Mouse (Mus musculus) kidney, embryonic 15.5 days (tissue): ENCODE measurements around the gene Naglu. TPM values are rescaled to one million over a fixed set of nuclear protein-coding genes. Genes with fewer than 3 reads are reported as not detected.

ENCODE experiments used
- ATAC-seq: fragments of 200-750 bp; cut with Nextera tagmentation; replicated peaks from 2 replicates; pipeline ENCODE4 v1.8.0; 2017; ENCODE audit warnings: moderate TSS enrichment; ENCODE audit not compliant: low FRiP score
- H3K27ac ChIP-seq: fragments of 300-500 bp; sonication (generic); 2 replicates; pipeline ENCODE4 v1.5.1; 2015; ENCODE audit warnings: mild to moderate bottlenecking, inconsistent platforms
- H3K27me3 ChIP-seq: fragments of 300-500 bp; sonication (generic); 2 replicates; pipeline ENCODE4 v1.6.1; 2015; ENCODE audit warnings: inconsistent platforms
- H3K36me3 ChIP-seq: fragments of 300-500 bp; sonication (generic); 2 replicates; pipeline ENCODE4 v1.6.1; 2015; ENCODE audit warnings: inconsistent platforms
- H3K4me1 ChIP-seq: fragments of 300-500 bp; sonication (generic); 2 replicates; pipeline ENCODE4 v1.6.1; 2015; ENCODE audit warnings: inconsistent platforms
- H3K4me2 ChIP-seq: fragments of 300-500 bp; sonication (generic); 2 replicates; pipeline ENCODE4 v1.6.1; 2015; ENCODE audit warnings: moderate library complexity, mild to moderate bottlenecking, inconsistent platforms
- H3K4me3 ChIP-seq: fragments of 300-500 bp; sonication (generic); replicated peaks from 2 replicates; pipeline ENCODE4 v1.5.1; 2015; ENCODE audit warnings: mild to moderate bottlenecking, inconsistent platforms
- H3K9ac ChIP-seq: fragments of 300-500 bp; sonication (generic); 2 replicates; pipeline ENCODE4 v1.6.1; 2015; ENCODE audit warnings: mild to moderate bottlenecking, inconsistent platforms
- H3K9me3 ChIP-seq: fragments of 300-500 bp; sonication (generic); replicated peaks from 2 replicates; pipeline ENCODE4 v1.6.1; 2016; ENCODE audit warnings: inconsistent platforms
- WGBS: fragments of 180-500 bp; shearing (Covaris S2); methylation state at CpG from one replicate; pipeline ENCODE4 v1.1.7; 2015; ENCODE audit warnings: mixed read lengths; 5-methylcytosine and 5-hydroxymethylcytosine counted together
- polyA plus RNA-seq: library from polyadenylated mRNA; unstranded; fragments of >200 nt; fragmentation: Nextera tagmentation; extraction: Ambion mirVana; gene quantifications from 2 replicates; pipeline ENCODE4 v1.2.1, GENCODE M21; 2015

The Naglu gene
- polyA plus RNA-seq, 1 experiment from 2014 or later = 16.8 TPM

DNA sequence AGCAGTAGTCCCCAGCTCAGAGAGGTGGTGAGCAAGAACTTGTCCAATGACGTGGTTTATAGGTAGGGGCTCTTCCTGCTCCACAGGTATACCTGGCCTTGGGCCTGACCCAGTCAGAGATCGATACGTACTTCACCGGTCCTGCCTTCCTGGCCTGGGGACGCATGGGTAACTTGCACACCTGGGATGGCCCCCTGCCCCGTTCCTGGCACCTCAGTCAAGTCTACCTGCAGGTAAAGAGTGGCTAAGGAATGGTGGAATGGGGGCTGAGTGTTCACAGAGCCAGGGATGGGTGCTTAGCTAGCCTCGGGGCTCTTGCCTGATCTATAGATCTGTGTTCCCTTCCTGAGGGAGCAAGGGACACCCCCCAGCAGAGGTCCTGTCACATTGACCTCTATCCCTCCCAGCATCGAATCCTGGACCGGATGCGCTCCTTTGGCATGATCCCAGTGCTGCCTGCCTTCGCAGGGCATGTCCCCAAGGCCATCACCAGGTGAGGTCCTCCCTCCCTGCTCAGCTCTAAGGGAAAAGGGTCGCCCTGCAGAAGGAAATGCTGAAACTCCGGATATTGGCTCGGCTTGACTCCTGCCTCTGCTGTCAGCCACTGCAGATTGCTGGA lies 2.1 kb downstream of the Naglu start:
- Histone ChIP-seq H3K27ac (no peak overlapping the region), H3K36me3 (0 out of 2 replicates have a peak, but pooled peaks cover 5% of the 10 kb centered on the region), H3K4me1 (peaks cover 20% of the 10 kb centered on the region), H3K9me3 (no peaks in the 10 kb centered on the region), H3K27me3 (peaks cover 18% of the 10 kb centered on the region), H3K9ac (no peak overlapping the region), H3K4me2 (no peak overlapping the region), H3K4me3 (no peak overlapping the region)
- WGBS = 73% methylated on average over 14 of the region's 14 CpGs
- ATAC-seq = no peak

DNA sequence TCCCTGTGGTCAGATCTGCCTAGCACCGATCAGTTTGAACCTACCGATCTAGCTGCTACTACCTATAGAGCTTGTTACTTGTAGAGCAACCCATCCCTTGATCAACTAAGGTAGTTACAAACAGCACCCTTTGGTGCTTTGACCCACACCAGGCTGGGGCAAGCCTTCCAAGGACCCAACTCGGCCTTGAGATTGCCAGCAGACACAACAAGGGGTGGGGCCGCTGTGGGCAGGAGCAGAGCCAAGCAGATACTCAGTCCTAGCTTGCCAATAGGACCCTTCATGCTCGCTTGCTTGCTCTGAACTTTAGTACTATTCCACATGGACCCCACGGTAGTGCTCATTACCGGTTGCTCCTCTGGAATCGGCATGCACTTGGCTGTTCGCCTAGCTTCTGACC lies 8.3 kb downstream of the Naglu start, which contains the start of gene Hsd17b1:
Gene Hsd17b1 (plus strand): TSS at position 291 of the 400 bp plus-strand sequence.
- no peak within 1 kb of the TSS; the same call in 1 of the 2 replicates for H3K4me2 ChIP-seq
- no peak within 1 kb of the TSS for H3K4me3 ChIP-seq

DNA sequence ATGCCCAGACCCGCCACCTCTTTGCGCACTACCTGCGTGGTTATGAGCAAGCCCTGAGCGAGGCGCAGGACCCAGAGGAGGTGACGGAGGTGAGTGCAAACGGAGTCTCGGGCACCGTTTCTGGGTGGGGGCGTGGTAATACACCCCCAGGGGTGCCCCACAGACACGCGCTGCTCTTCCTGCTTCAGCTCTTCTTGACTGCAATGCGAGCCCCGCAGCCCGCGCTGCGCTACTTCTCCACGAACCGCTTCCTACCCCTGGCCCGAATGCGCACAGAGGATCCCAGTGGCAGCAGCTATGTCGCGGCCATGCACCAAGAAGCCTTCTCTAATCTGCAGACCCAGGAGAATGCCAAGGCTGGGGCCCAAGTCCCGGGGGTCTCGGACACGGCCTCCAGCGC lies 9.9 kb downstream of the Naglu start:
- 4% methylated on average over 27 of the region's 27 CpGs for WGBS
- no peak for ATAC-seq
- H3K4me2 ChIP-seq = peak overlapping the region; percentile 43
- H3K4me3 ChIP-seq = peak overlapping the region; percentile 24
- H3K4me1 ChIP-seq = peaks cover 33% of the 10 kb centered on the region
- H3K27me3 ChIP-seq = peaks cover 53% of the 10 kb centered on the region
- H3K9ac ChIP-seq = no peak overlapping the region
- H3K9me3 ChIP-seq = no peaks in the 10 kb centered on the region
- no peak overlapping the region for H3K27ac ChIP-seq
- 0 out of 2 replicates have a peak, but pooled peaks cover 10% of the 10 kb centered on the region for H3K36me3 ChIP-seq

More for the DNA sequence above, 8.3 kb downstream of the Naglu start, which contains the start of gene Hsd17b1:
- 72% methylated on average over 9 of the region's 9 CpGs for WGBS
- H3K27ac ChIP-seq = no peak within 1 kb of the TSS
- no peak within 1 kb of the TSS for H3K9ac ChIP-seq
- 0 out of 2 replicates have a peak, but pooled peaks cover 8% of the 10 kb centered on the region for H3K36me3 ChIP-seq
- no peaks in the 10 kb centered on the region for H3K9me3 ChIP-seq
- peaks cover 23% of the 10 kb centered on the region for H3K4me1 ChIP-seq
- H3K27me3 ChIP-seq = peaks cover 53% of the 10 kb centered on the region
- no peak for ATAC-seq

- H3K9me3 ChIP-seq = no peaks in the 10 kb centered on the region
- no peak overlapping the region for H3K4me2 ChIP-seq
- no peak overlapping the region for H3K4me3 ChIP-seq
- peaks cover 15% of the 10 kb centered on the region; the same call in 1 of the 2 replicates for H3K36me3 ChIP-seq
- no peak overlapping the region for H3K9ac ChIP-seq
- H3K4me1 ChIP-seq = peaks cover 34% of the 10 kb centered on the region
- H3K27me3 ChIP-seq = peaks cover 53% of the 10 kb centered on the region
- ATAC-seq = no peak
- WGBS = 70% methylated on average over 5 of the region's 5 CpGs
- H3K27ac ChIP-seq = no peak overlapping the region
Measured at GRCm38 (mm10) chr11:101080421-101080820, 10.6 kb downstream of the Naglu start.

DNA sequence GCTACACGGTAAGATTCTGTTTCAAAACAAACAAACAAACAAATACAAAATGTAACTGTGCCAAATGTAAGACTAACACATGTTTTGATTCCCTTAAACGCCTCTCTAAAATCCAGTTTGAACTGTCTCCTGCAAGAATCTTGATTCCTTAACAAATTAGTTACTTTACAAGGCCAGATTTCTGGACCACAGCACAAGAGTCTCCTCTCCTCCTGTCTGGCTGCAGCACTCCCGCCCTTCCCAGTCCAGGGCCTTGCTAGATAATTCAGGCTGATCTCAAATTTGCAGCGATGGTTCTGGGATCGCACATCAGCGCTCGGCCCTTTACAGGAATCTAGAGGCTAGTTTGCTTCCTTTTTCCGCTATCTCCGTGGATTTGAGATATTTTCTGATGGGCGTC lies 11.8 kb downstream of the Naglu start:
- no peak for ATAC-seq
- WGBS = 6% methylated on average over 10 of the region's 10 CpGs

DNA sequence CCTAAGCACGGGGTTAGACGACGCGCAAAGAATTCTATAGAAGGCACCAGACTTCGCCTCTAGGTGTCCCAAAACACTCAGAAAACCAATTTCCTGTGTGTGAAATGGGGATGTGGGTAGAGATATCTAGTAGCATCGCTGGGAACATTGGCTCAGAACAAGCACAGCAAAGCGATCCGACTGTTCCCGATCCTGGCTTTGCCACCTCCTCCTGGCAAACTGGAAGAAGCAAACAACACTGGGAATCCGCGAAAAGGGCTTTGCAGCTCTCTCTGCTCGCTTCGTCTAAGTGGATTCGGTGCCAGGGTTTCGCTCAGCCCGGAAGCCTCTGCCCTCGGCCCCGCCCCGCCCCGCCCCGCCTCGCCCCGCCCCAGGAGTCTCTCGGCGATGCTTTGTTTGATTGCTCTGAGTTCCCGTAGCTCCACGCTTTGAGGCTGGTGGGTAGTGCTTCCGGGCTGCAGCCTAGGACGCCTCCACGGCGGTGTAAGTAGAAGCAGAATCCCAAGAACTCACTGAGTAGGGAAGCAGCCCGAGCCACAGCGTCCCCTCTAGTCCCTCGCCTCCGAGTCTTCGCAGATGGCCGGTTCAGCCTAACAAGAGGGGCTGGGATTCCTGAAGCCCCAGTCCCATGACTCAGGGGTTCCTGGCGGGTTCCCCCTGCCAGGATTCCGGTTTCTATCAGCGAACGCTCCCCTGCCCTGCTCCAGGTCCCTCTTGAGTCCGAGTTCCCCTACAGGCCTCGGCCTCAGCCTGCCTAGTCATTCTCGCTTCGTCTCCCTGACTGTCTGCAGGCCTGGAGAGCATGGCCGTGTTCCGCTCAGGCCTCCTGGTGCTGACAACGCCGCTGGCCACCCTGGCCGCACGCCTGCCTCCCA lies 12.6 kb downstream of the Naglu start, which contains the start of gene Coasy:
Gene Coasy (plus strand): TSS at position 358 of the 875 bp plus-strand sequence.
- Histone ChIP-seq H3K9me3 (no peaks in the 10 kb centered on the region), H3K9ac (peak within 1 kb of the TSS; percentile 98), H3K4me3 (peak within 1 kb of the TSS; percentile 90), H3K27ac (peak within 1 kb of the TSS; percentile 94), H3K36me3 (peaks cover 15% of the 10 kb centered on the region), H3K4me2 (peak within 1 kb of the TSS; percentile 97), H3K27me3 (peaks cover 43% of the 10 kb centered on the region), H3K4me1 (peaks cover 51% of the 10 kb centered on the region)
- peak; percentile 87 for ATAC-seq
- WGBS = under 1% methylated on average over 51 of the region's 51 CpGs

More for the DNA sequence above, 11.8 kb downstream of the Naglu start:
- Histone ChIP-seq H3K9me3 (no peaks in the 10 kb centered on the region), H3K27me3 (peaks cover 50% of the 10 kb centered on the region), H3K9ac (peak overlapping the region; percentile 55), H3K4me3 (peak overlapping the region; percentile 90), H3K27ac (peak overlapping the region; percentile 94), H3K36me3 (peaks cover 19% of the 10 kb centered on the region), H3K4me1 (peaks cover 46% of the 10 kb centered on the region), H3K4me2 (peak overlapping the region; percentile 97)

DNA sequence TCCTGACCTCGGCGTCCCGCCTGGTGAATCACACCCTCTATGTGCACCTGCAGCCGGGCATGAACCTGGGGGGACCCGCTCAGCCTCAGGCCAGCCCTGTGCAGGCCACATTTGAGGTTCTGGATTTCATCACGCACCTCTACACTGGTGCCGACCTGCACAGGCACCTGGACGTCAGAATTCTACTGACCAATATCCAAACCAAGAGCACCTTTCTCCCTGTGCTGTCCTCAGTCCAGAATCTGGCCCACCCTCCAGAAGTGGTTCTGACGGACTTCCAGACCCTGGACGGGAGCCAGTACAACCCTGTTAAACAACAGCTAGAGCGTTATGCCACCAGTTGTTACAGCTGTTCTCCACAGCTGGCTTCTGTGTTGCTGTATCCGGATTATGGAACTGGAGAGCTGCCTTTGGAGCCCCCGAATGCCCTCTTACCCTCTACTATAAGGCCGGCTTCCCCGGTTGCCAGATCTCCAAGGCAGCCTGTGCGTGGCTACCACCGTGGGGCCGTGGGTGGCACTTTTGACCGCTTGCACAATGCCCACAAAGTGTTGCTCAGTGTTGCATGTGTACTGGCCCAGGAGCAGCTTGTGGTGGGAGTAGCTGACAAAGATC lies 13.4 kb downstream of the Naglu start:
- Histone ChIP-seq H3K4me2 (peak overlapping the region; percentile 97), H3K4me3 (peak overlapping the region; percentile 90), H3K4me1 (peaks cover 58% of the 10 kb centered on the region), H3K9me3 (no peaks in the 10 kb centered on the region), H3K27ac (peak overlapping the region; percentile 94), H3K36me3 (peaks cover 15% of the 10 kb centered on the region), H3K27me3 (peaks cover 36% of the 10 kb centered on the region), H3K9ac (peak overlapping the region; percentile 98)
- WGBS = 31% methylated on average over 19 of the region's 19 CpGs
- peak; percentile 11; the same call in 1 of the 2 replicates for ATAC-seq

DNA sequence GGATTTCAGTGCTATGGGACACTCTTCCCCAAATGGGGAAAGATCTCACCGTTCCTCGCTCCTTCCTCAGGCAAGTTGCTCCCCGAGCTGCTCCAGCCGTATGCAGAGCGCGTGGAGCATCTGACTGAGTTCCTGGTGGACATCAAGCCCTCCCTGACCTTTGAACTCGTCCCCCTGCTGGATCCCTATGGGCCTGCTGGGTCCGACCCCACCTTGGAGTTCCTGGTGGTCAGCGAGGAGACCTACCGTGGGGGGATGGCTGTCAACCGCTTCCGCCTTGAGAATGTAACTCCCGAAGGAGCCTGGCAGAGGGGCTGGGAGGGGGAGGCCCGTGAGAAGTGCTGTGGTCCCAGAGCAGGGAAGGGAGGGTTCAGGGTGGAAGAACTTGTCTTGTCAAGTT lies 14.4 kb downstream of the Naglu start:
- no peak for ATAC-seq
- Histone ChIP-seq H3K27me3 (peaks cover 25% of the 10 kb centered on the region), H3K9me3 (no peaks in the 10 kb centered on the region), H3K4me3 (no peak overlapping the region), H3K4me2 (no peak overlapping the region), H3K27ac (no peak overlapping the region), H3K9ac (no peak overlapping the region), H3K4me1 (peaks cover 62% of the 10 kb centered on the region), H3K36me3 (peaks cover 19% of the 10 kb centered on the region)
- 88% methylated on average over 14 of the region's 14 CpGs for WGBS

- no peak for ATAC-seq
- H3K27me3 ChIP-seq = peaks cover 20% of the 10 kb centered on the region
- H3K9me3 ChIP-seq = no peaks in the 10 kb centered on the region
- H3K27ac ChIP-seq = no peak overlapping the region
- 93% methylated on average over 12 of the region's 12 CpGs for WGBS
- H3K4me2 ChIP-seq = no peak overlapping the region
- H3K4me1 ChIP-seq = peaks cover 57% of the 10 kb centered on the region
- peaks cover 25% of the 10 kb centered on the region for H3K36me3 ChIP-seq
- no peak overlapping the region for H3K4me3 ChIP-seq
- H3K9ac ChIP-seq = no peak overlapping the region
Measured at GRCm38 (mm10) chr11:101084811-101085210, 15.0 kb downstream of the Naglu start.

DNA sequence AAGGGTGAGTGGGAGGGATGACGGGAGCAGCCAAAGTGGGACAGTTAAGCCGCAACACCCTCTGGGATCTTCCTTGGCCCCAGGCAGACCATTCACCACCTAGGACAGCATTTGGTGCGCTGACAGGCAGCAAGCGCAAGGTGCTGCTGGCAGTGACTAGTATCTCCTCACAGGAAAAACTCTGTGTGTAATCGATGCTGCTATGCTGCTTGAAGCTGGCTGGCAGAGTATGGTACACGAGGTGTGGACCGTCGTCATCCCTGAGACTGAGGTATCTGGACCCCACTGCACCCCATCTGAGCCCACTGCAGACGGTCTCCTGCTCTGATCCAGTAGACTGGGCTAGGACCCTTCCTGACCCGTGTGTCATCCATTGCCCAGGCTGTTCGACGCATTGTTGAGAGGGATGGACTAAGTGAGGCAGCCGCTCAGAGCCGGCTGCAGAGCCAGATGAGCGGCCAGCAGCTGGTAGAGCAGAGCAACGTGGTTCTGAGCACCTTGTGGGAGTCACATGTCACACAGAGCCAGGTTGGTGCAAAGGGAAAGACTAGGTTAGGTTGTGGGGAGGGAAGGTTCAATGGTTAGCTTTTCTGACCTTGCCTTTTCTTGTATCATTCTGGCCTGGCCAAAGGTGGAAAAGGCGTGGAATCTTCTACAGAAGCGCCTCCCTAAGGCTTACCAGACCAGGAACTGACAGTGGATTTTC lies 16.0 kb downstream of the Naglu start:
- H3K4me2 ChIP-seq = no peak overlapping the region
- ATAC-seq = no peak
- no peaks in the 10 kb centered on the region for H3K9me3 ChIP-seq
- H3K4me3 ChIP-seq = peak overlapping the region; percentile 81; the same call in 1 of the 2 replicates
- peak overlapping the region; percentile 90; the same call in 1 of the 2 replicates for H3K27ac ChIP-seq
- H3K27me3 ChIP-seq = peaks cover 10% of the 10 kb centered on the region
- H3K9ac ChIP-seq = no peak overlapping the region
- WGBS = 94% methylated on average over 18 of the region's 18 CpGs
- peaks cover 54% of the 10 kb centered on the region for H3K4me1 ChIP-seq
- H3K36me3 ChIP-seq = peaks cover 35% of the 10 kb centered on the region

GRCm38 (mm10) chr11:101086323-101086674 lies 16.5 kb downstream of the Naglu start:
- Histone ChIP-seq H3K4me1 (peaks cover 52% of the 10 kb centered on the region), H3K36me3 (peaks cover 40% of the 10 kb centered on the region), H3K9ac (peak overlapping the region; percentile 83; the same call in 1 of the 2 replicates), H3K4me3 (peak overlapping the region; percentile 81), H3K27me3 (peaks cover 5% of the 10 kb centered on the region), H3K9me3 (no peaks in the 10 kb centered on the region), H3K4me2 (peak overlapping the region; percentile 91), H3K27ac (peak overlapping the region; percentile 90)
- no peak for ATAC-seq
- WGBS = 80% methylated on average over 6 of the region's 6 CpGs
